In genomic region chr8:9182461-9182860, GRCm38 (mm10) we compare ENCODE assay signal across 26 mouse cellular contexts.
"Had no signal": no experiment of that assay in that cellular context is flagged by ENCODE, and none has a peak within 500 bp of the region (broad histone marks: within the 10 kb centered on the region; RNA-seq: fewer than 3 reads in every experiment).

No protein-coding gene starts in this region.

- H3K27me3 ChIP-seq: heart, embryonic 12.5 days; hindbrain, embryonic 15.5 days; intestine, embryonic 15.5 days; limb, embryonic 12.5 days had no signal

- DNase-seq: forebrain, postnatal 0 days; gastrocnemius, adult 2 months; gastrocnemius, postnatal 10 days; gastrocnemius, postnatal 25 days; heart, adult 2 months; heart, postnatal 10 days; heart, postnatal 4 days; kidney, adult 18-20 months; kidney, adult 8-10 months; kidney, postnatal 10 days; kidney, postnatal 25 days; kidney, postnatal 4 days; liver had no signal

- H3K4me3 ChIP-seq: gastrocnemius, adult 2 months; heart, adult 2 months; heart, embryonic 10.5 days; heart, embryonic 12.5 days; hindbrain, embryonic 10.5 days; hindbrain, embryonic 13.5 days; hindbrain, embryonic 15.5 days; intestine, embryonic 15.5 days; layer of hippocampus, adult 2 months; left cerebral cortex, adult 2 months; limb, embryonic 10.5 days; limb, embryonic 12.5 days had no signal

- ATAC-seq: forebrain, postnatal 0 days; inflammation-experienced regulatory T-cells, adult 6 months; intestine, embryonic 15.5 days; intestine, postnatal 0 days had no signal

- H3K4me1 ChIP-seq: heart, embryonic 10.5 days; heart, embryonic 12.5 days; hindbrain, embryonic 10.5 days; intestine, embryonic 15.5 days; limb, embryonic 10.5 days; limb, embryonic 12.5 days had no signal

- H3K27ac ChIP-seq: gastrocnemius, adult 2 months; heart, adult 2 months; heart, embryonic 10.5 days; hindbrain, embryonic 10.5 days; hindbrain, embryonic 13.5 days; hindbrain, embryonic 15.5 days; intestine, embryonic 15.5 days; layer of hippocampus, adult 2 months; left cerebral cortex, adult 2 months; limb, embryonic 10.5 days; limb, embryonic 12.5 days had no signal

- H3K9ac ChIP-seq: forebrain, postnatal 0 days; heart, embryonic 12.5 days; hindbrain, embryonic 13.5 days; hindbrain, embryonic 15.5 days; intestine, embryonic 15.5 days; limb, embryonic 12.5 days had no signal

- H3K4me2 ChIP-seq: heart, embryonic 12.5 days; hindbrain, embryonic 13.5 days; hindbrain, embryonic 15.5 days; intestine, embryonic 15.5 days; limb, embryonic 12.5 days; liver, embryonic 11.5 days had no signal

- H3K9me3 ChIP-seq: heart, embryonic 10.5 days; heart, embryonic 12.5 days; hindbrain, embryonic 10.5 days; hindbrain, embryonic 13.5 days; hindbrain, embryonic 15.5 days; intestine, embryonic 15.5 days; limb, embryonic 10.5 days; limb, embryonic 12.5 days had no signal

- H3K36me3 ChIP-seq: heart, embryonic 10.5 days; heart, embryonic 12.5 days; hindbrain, embryonic 10.5 days; hindbrain, embryonic 13.5 days; hindbrain, embryonic 15.5 days; intestine, embryonic 15.5 days; limb, embryonic 10.5 days; limb, embryonic 12.5 days had no signal
